9 mouse cellular contexts compared by ENCODE assay signal in the genomic region with DNA sequence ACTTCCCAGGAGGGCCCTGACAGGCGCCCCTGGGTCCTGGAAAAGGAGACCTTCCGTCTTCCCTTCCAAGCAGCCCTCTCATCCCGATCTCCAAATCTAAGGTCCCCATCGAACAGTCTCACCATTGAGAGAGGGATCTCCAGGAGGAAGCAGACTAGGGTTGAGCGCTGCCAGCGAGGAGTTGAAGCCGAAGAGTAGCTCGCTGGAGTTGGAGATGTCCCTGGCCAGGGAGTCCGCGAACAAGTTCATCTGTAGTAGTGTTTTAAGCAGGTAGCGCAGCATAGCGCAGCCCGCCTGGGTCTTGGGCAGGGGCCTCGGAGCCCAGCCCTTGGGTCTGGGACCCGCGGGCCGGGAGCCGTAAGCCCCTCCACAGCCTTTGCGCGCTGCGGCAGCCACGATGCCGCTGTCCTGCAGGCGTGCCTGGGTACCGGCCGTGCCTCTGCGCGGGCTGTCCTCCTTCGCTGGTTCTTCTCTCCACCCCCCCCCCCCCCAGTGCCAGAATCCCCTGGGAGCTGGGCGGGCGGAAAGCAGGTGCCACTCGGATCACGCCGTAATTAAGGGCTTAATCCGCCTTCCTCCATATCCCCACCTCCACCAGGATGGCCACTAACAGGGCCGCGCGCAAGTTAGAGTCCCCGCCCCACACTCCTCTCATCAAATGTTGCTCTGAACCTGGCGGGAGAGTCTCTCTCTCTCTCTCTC. TPM values are rescaled to one million over a fixed set of nuclear protein-coding genes. Genes with fewer than 3 reads are reported as not detected.
DNase-seq lines count a peak whose midpoint lies in the region; ATAC-seq and TF ChIP-seq lines count a peak whose summit lies in the region.
"Had no signal": no experiment of that assay in that cellular context is flagged by ENCODE, and none has a peak within 500 bp of the region (broad histone marks: within the 10 kb centered on the region; RNA-seq: fewer than 3 reads in every experiment).

Gene Robo3 (minus strand): TSS at position 527 of the 702 bp plus-strand sequence.

- peaks cover 83% of the 10 kb centered on the region for H3K27me3 ChIP-seq in hindbrain, embryonic 12.5 days
- peaks cover 94% of the 10 kb centered on the region for H3K27me3 ChIP-seq in midbrain, embryonic 12.5 days

- peaks cover 23% of the 10 kb centered on the region for H3K4me1 ChIP-seq in hindbrain, embryonic 12.5 days
- peaks cover 37% of the 10 kb centered on the region for H3K4me1 ChIP-seq in midbrain, embryonic 12.5 days

- peak within 1 kb of the TSS; percentile 52 for H3K27ac ChIP-seq in layer of hippocampus, adult 2 months
- peak within 1 kb of the TSS; percentile 67 for H3K27ac ChIP-seq in hindbrain, embryonic 12.5 days
- peak within 1 kb of the TSS; percentile 10; the same call in 1 of the 2 replicates for H3K27ac ChIP-seq in midbrain, embryonic 12.5 days (replicated peaks)
- H3K27ac ChIP-seq: macrophage had no signal

- H3K9ac ChIP-seq in hindbrain, embryonic 12.5 days, result peak within 1 kb of the TSS; percentile 54
- no peak within 1 kb of the TSS; the same call in 1 of the 2 replicates for H3K9ac ChIP-seq in midbrain, embryonic 12.5 days (replicated peaks)

- H3K4me3 ChIP-seq in layer of hippocampus, adult 2 months, result peak within 1 kb of the TSS; percentile 58
- H3K4me3 ChIP-seq in hindbrain, embryonic 12.5 days, result peak within 1 kb of the TSS; percentile 41
- H3K4me3 ChIP-seq in midbrain, embryonic 12.5 days, result peak within 1 kb of the TSS; percentile 37

- H3K9me3 ChIP-seq in hindbrain, embryonic 12.5 days (replicated peaks), result no peaks in the 10 kb centered on the region
- H3K9me3 ChIP-seq in midbrain, embryonic 12.5 days, result no peaks in the 10 kb centered on the region

- peak; percentile 41 for ATAC-seq in hindbrain, embryonic 12.5 days (ENCODE audit: low FRiP score)
- ATAC-seq in midbrain, embryonic 12.5 days (ENCODE audit: low FRiP score, low read depth), result no peak
- no peak for ATAC-seq in cerebellum, adult (ENCODE audit: insufficient number of reproducible peaks, low FRiP score, low TSS enrichment)

- TF ChIP-seq CTCF in layer of hippocampus, adult 2 months (conservative IDR thresholded peaks at IDR 0.05), result no peak

- H3K36me3 ChIP-seq in hindbrain, embryonic 12.5 days, result no peaks in the 10 kb centered on the region
- no peaks in the 10 kb centered on the region for H3K36me3 ChIP-seq in midbrain, embryonic 12.5 days

- WGBS in hindbrain, embryonic 12.5 days, result under 1% methylated on average over 40 of the region's 40 CpGs
- under 1% methylated on average over 37 of the region's 40 CpGs for WGBS in midbrain, embryonic 12.5 days

- H3K4me2 ChIP-seq in hindbrain, embryonic 12.5 days (replicated peaks), result peak within 1 kb of the TSS; percentile 62
- peak within 1 kb of the TSS; percentile 50 for H3K4me2 ChIP-seq in midbrain, embryonic 12.5 days (replicated peaks)

- peak in 1 of 2 experiments; percentile 10 for DNase-seq in layer of hippocampus, adult 2 months (ENCODE audit: low spot score in 2 of 2)
- DNase-seq in layer of hippocampus, adult 18-20 months (ENCODE audit: low spot score in 2 of 2), result no peak
- DNase-seq in embryo, embryonic 11 days, result peak; percentile 36
- DNase-seq in ovary, postnatal 10 days (ENCODE audit: low spot score), result no peak
- DNase-seq in c-Kit-positive CD71-positive TER-119-positive erythroid progenitor cells, embryonic 14.5 days (ENCODE audit: low spot score), result no peak

RNA-seq across cellular contexts. Expression of gene Robo3, which starts in this region (rescaled TPM):
- total RNA-seq in layer of hippocampus, adult 2 months (2021), result 10 to 100 TPM; 14.8 to 19.0 TPM
- 1 to 10 TPM; 7.2 to 8.9 TPM for total RNA-seq in layer of hippocampus, adult 18-20 months (2021)
- polyA plus RNA-seq in hindbrain, embryonic 12.5 days (2016; fragmentation: Nextera tagmentation; extraction: Ambion mirVana), result 155 and 187 TPM in 2 replicates
- polyA plus RNA-seq in midbrain, embryonic 12.5 days (2016; fragmentation: Nextera tagmentation; extraction: Ambion mirVana), result 52.2 and 65.0 TPM in 2 replicates
- polyA plus RNA-seq: macrophage had no signal

Comparison
In these comparisons a context has a peak if more than half of its experiments do, and no peak if none do; other contexts are left out.
1. H3K27ac ChIP-seq: peak in every context shown above with its lines; median percentile 67 in hindbrain, embryonic 12.5 days; 52 in layer of hippocampus, adult 2 months; 10 in midbrain, embryonic 12.5 days.